Mouse (Mus musculus) T-cell, adult 2 months (primary cell): ENCODE results near the gene Defb6.

Experiments used
- DNase-seq: peaks from one replicate; pipeline ENCODE4 v3.0.0; 2022; ENCODE audit warnings: low spot score

Gene Defb6

GRCm38 (mm10) chr8:19225161-19225560, at the start of gene Defb6:
TSS of gene Defb6 (plus strand) at chr8:19225478.
- DNase-seq, result no peak

GRCm38 (mm10) chr8:19238101-19238500, 12.8 kb downstream of the Defb6 start:
- DNase-seq, result no peak

GRCm38 (mm10) chr8:19239616-19240015, 14.3 kb downstream of the Defb6 start, which contains the start of gene Defb46:
TSS of gene Defb46 (plus strand) at chr8:19239916.
- DNase-seq, result no peak

GRCm38 (mm10) chr8:19247280-19247679, 22.0 kb downstream of the Defb6 start, which contains the start of gene Defb5:
TSS of gene Defb5 (plus strand) at chr8:19247580.
- no peak for DNase-seq

- DNase-seq, result no peak
Observed at GRCm38 (mm10) chr8:19258136-19258535, 32.9 kb downstream of the Defb6 start.

GRCm38 (mm10) chr8:19259667-19260066, 34.4 kb downstream of the Defb6 start:
- no peak for DNase-seq
